Mouse (Mus musculus): ENCODE results near the gene Mad1l1.

The Mad1l1 gene

GRCm38 (mm10) chr5:140183387-140183786 is 138.0 kb downstream of the Mad1l1 start:
- DNase-seq (ENCODE audit: low read depth, low spot score), result no peak

- no peak for DNase-seq (ENCODE audit: low read depth, low spot score)
Measured at GRCm38 (mm10) chr5:140182351-140182750, 139.0 kb downstream of the Mad1l1 start.

- DNase-seq (ENCODE audit: low read depth, low spot score), result no peak
Measured at GRCm38 (mm10) chr5:140180016-140180415, 141.3 kb downstream of the Mad1l1 start.

GRCm38 (mm10) chr5:140178058-140178690 is 143.2 kb downstream of the Mad1l1 start:
- no peak for DNase-seq (ENCODE audit: low read depth, low spot score)

GRCm38 (mm10) chr5:140177582-140177981 is 143.8 kb downstream of the Mad1l1 start:
- DNase-seq (ENCODE audit: low read depth, low spot score), result no peak

- DNase-seq (ENCODE audit: low read depth, low spot score), result no peak
Measured at GRCm38 (mm10) chr5:140176370-140176769, 145.0 kb downstream of the Mad1l1 start.

- DNase-seq (ENCODE audit: low read depth, low spot score), result no peak
Measured at GRCm38 (mm10) chr5:140174814-140175490, 146.4 kb downstream of the Mad1l1 start.

- no peak for DNase-seq (ENCODE audit: low read depth, low spot score)
Measured at GRCm38 (mm10) chr5:140174066-140174465, 147.3 kb downstream of the Mad1l1 start.

- no peak for DNase-seq (ENCODE audit: low read depth, low spot score)
Measured at GRCm38 (mm10) chr5:140173181-140173580, 148.2 kb downstream of the Mad1l1 start.

- no peak for DNase-seq (ENCODE audit: low read depth, low spot score)
Measured at GRCm38 (mm10) chr5:140171710-140172109, 149.6 kb downstream of the Mad1l1 start.

- DNase-seq (ENCODE audit: low read depth, low spot score), result no peak
Measured at GRCm38 (mm10) chr5:140167531-140167930, 153.8 kb downstream of the Mad1l1 start.

- DNase-seq (ENCODE audit: low read depth, low spot score), result no peak
Measured at GRCm38 (mm10) chr5:140167080-140167479, 154.3 kb downstream of the Mad1l1 start.

- DNase-seq (ENCODE audit: low read depth, low spot score), result no peak
Measured at GRCm38 (mm10) chr5:140163947-140164346, 157.4 kb downstream of the Mad1l1 start.

- DNase-seq (ENCODE audit: low read depth, low spot score), result no peak
Measured at GRCm38 (mm10) chr5:140162071-140162845, 159.1 kb downstream of the Mad1l1 start.

- DNase-seq (ENCODE audit: low read depth, low spot score), result no peak
Measured at GRCm38 (mm10) chr5:140159007-140159406, 162.3 kb downstream of the Mad1l1 start.

- no peak for DNase-seq (ENCODE audit: low read depth, low spot score)
Measured at GRCm38 (mm10) chr5:140157886-140158627, 163.3 kb downstream of the Mad1l1 start.

- no peak for DNase-seq (ENCODE audit: low read depth, low spot score)
Measured at GRCm38 (mm10) chr5:140154166-140154565, 167.2 kb downstream of the Mad1l1 start.

- DNase-seq (ENCODE audit: low read depth, low spot score), result no peak
Measured at GRCm38 (mm10) chr5:140151871-140152270, 169.5 kb downstream of the Mad1l1 start.

- DNase-seq (ENCODE audit: low read depth, low spot score), result no peak
Measured at GRCm38 (mm10) chr5:140151180-140151579, 170.2 kb downstream of the Mad1l1 start.

GRCm38 (mm10) chr5:140150694-140151093 is 170.7 kb downstream of the Mad1l1 start:
- DNase-seq (ENCODE audit: low read depth, low spot score), result no peak

- DNase-seq (ENCODE audit: low read depth, low spot score), result no peak
Measured at GRCm38 (mm10) chr5:140150136-140150535, 171.2 kb downstream of the Mad1l1 start.

GRCm38 (mm10) chr5:140149298-140149697 is 172.1 kb downstream of the Mad1l1 start:
- DNase-seq (ENCODE audit: low read depth, low spot score), result no peak
